Mouse (Mus musculus) hindbrain, embryonic 14.5 days (tissue): ENCODE data around the gene Dyrk4. TPM values are rescaled to one million over a fixed set of nuclear protein-coding genes. Genes with fewer than 3 reads are reported as not detected.

Experiments
- ATAC-seq: fragments of 200-750 bp; cut with Nextera tagmentation; 2 replicates; pipeline ENCODE4 v1.8.0; 2017; ENCODE audit warnings: moderate number of reproducible peaks, mild to moderate bottlenecking, moderate TSS enrichment, moderate library complexity; ENCODE audit not compliant: low FRiP score
- DNase-seq: peaks from one replicate; pipeline ENCODE4 v3.0.0-alpha.2; 2015; ENCODE audit warnings: low spot score
- H3K27ac ChIP-seq: fragments of 300-500 bp; sonication (generic); 2 replicates; pipeline ENCODE4 v1.5.1; 2014; ENCODE audit warnings: mild to moderate bottlenecking, moderate library complexity
- H3K27me3 ChIP-seq: fragments of 300-500 bp; sonication (generic); 2 replicates; pipeline ENCODE4 v1.6.1; 2014; ENCODE audit warnings: mild to moderate bottlenecking, low read length, mixed read lengths; ENCODE audit not compliant: control insufficient read depth, insufficient read depth
- H3K36me3 ChIP-seq: fragments of 300-500 bp; sonication (generic); replicated peaks from 2 replicates; pipeline ENCODE4 v1.6.1; 2014; ENCODE audit not compliant: control insufficient read depth, insufficient read depth
- H3K4me1 ChIP-seq: fragments of 300-500 bp; sonication (generic); replicated peaks from 2 replicates; pipeline ENCODE4 v1.6.1; 2014; ENCODE audit warnings: antibody characterized with exemption, low read length, mixed read lengths; ENCODE audit not compliant: control insufficient read depth, insufficient read depth
- H3K4me2 ChIP-seq: fragments of 300-500 bp; sonication (generic); replicated peaks from 2 replicates; pipeline ENCODE4 v1.6.1; 2014; ENCODE audit warnings: mild to moderate bottlenecking, moderate library complexity
- H3K4me3 ChIP-seq: fragments of 300-500 bp; sonication (generic); replicated peaks from 2 replicates; pipeline ENCODE4 v1.5.1; 2014; ENCODE audit warnings: mild to moderate bottlenecking, low read length
- H3K9ac ChIP-seq: fragments of 300-500 bp; sonication (generic); 2 replicates; pipeline ENCODE4 v1.6.1; 2014
- H3K9me3 ChIP-seq: fragments of 300-500 bp; sonication (generic); 2 replicates; pipeline ENCODE4 v1.6.1; 2016; ENCODE audit warnings: low read length; ENCODE audit not compliant: control insufficient read depth
- WGBS: fragments of 180-500 bp; shearing (Covaris S2); extraction: QIAGEN DNeasy Blood & Tissue Kit; methylation state at CpG from one replicate; pipeline ENCODE4 v1.1.7; 2014; 5-methylcytosine and 5-hydroxymethylcytosine counted together
- polyA plus RNA-seq: library from polyadenylated mRNA; unstranded; fragments of >200 nt; fragmentation: Nextera tagmentation; extraction: Ambion mirVana; gene quantifications from 2 replicates; pipeline ENCODE4 v1.2.1, GENCODE M21; 2014

The Dyrk4 gene
- polyA plus RNA-seq, 1 experiment from 2014 or later, result 0.09 TPM

DNA sequence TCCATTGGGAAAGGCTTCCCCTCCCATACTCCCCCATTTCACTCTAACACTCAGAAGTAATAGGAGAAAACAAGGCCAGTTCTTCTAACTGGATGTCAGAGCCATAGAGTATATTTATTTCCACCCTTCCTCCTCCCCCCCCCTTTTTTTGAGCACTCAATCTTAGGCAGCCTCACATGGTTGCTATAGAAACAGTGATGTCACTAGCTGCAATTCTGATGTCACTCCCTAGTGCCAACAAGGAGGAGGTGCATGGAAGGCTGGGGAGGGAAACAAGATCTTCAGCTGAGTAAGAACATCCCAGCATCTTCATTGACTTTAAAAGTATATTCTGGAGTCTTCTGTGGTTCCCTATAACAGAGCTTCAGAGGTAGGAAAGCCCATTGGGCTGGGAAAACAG lies 68.8 kb downstream of the Dyrk4 start, which contains the start of gene Akap3:
Gene Akap3, plus strand, starts transcription at position 218 of the 400 bp plus-strand sequence.
- Histone ChIP-seq H3K4me1 (peaks cover 12% of the 10 kb centered on the region), H3K27me3 (no peaks in the 10 kb centered on the region), H3K9ac (no peak within 1 kb of the TSS), H3K36me3 (no peaks in the 10 kb centered on the region), H3K4me3 (no peak within 1 kb of the TSS), H3K4me2 (no peak within 1 kb of the TSS), H3K27ac (no peak within 1 kb of the TSS), H3K9me3 (no peaks in the 10 kb centered on the region)
- ATAC-seq (no peak), DNase-seq (no peak)

DNA sequence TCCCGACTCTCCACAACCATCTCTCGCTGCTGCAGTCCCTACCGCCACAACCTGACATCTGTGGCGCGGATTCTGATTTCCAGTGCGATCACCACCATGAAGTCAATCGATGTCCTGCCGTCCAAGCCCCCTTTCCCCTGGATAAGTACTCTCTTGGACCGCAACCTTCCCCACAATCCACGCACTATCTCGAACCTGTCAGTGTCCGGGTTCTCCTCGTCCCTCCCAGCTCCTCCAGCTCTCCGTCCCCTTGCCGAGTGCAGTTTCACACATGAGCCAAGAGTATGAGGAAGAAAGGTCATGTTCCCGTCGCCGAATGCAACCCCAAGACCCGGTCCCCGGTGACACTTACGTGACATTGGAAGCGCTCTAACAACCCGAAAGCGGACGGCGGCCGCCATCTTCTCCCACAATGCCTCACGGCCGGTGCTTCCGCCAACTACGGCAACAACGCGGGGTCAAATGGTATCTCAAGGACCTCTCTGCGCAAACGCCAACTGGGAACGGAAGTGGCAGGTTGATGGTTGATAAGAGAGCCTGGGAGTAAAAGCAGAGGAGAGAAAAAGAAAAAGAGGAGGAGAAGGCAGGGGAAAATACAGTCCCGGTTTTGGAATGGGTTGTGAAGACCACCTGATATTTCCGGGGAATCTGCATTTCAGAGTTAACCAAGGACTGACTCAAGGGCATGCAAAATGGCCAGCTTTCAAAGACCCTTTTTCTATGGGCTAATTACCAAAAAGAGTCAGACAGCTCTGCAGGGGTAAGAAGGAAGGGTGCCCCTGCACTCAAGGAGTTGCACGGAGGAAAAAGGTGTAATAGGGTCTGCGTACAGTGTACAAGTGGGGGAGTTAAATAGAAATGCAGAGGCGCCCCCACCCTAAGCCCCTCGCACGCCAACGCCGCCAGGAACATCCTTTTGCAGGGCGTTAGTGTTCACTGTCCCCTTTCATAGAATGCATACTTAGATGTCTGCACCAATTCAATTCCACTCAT lies 72.6 kb downstream of the Dyrk4 start, which contains the start of gene Ndufa9:
Gene Ndufa9, minus strand, starts transcription at position 425 of the 993 bp plus-strand sequence.
- H3K9me3 ChIP-seq, result no peaks in the 10 kb centered on the region
- ATAC-seq (peak; percentile 88), DNase-seq (peak; percentile 94)
- peak within 1 kb of the TSS; percentile 84 for H3K9ac ChIP-seq
- H3K4me3 ChIP-seq, result peak within 1 kb of the TSS; percentile 82
- no peaks in the 10 kb centered on the region for H3K27me3 ChIP-seq
- H3K4me2 ChIP-seq, result peak within 1 kb of the TSS; percentile 88
- peaks cover 19% of the 10 kb centered on the region for H3K4me1 ChIP-seq
- peaks cover 7% of the 10 kb centered on the region for H3K36me3 ChIP-seq
- H3K27ac ChIP-seq, result peak within 1 kb of the TSS; percentile 76
- WGBS, result 7% methylated on average over 46 of the region's 46 CpGs

DNA sequence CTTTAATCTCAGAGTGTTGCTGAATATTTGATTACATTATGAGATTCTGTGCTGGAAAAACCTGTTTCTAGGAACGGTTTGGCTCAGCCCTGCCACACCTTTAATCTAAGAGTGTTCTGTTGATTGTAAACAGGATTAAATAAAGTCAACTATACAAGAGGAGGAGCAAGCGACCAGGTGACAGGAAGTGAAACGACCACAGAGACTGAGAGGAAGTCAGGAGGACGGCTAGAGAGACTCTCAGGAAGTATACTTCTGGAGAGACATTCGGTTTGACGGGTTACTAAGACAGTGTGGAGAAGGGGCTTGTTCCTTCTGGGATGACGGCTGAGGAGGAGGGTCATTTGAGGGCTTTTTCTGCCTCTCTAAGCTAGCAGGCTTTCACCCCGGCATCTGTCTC lies 85.0 kb downstream of the Dyrk4 start:
- H3K4me2 ChIP-seq, result no peak overlapping the region
- H3K9me3 ChIP-seq, result no peaks in the 10 kb centered on the region
- 88% methylated on average over 8 of the region's 8 CpGs for WGBS
- no peak overlapping the region for H3K27ac ChIP-seq
- H3K4me3 ChIP-seq, result no peak overlapping the region
- H3K9ac ChIP-seq, result no peak overlapping the region
- peaks cover 99% of the 10 kb centered on the region for H3K36me3 ChIP-seq
- no peaks in the 10 kb centered on the region for H3K27me3 ChIP-seq
- no peaks in the 10 kb centered on the region for H3K4me1 ChIP-seq
- no peak for ATAC-seq
- DNase-seq, result no peak

Other genes with a start within 250 kb of the Dyrk4 start
- 18.5 and 22.9 TPM in 2 replicates for gene Kcna6, start 181.2 kb downstream of the Dyrk4 start, polyA plus RNA-seq
- 188 and 195 TPM in 2 replicates for gene Ndufa9, start 72.7 kb downstream of the Dyrk4 start, polyA plus RNA-seq
- gene Akap3, start 68.7 kb downstream of the Dyrk4 start, polyA plus RNA-seq, result 0.09 and 0.19 TPM in 2 replicates
- gene Rad51ap1, start 17.7 kb upstream of the Dyrk4 start, polyA plus RNA-seq, result 15.3 and 17.6 TPM in 2 replicates
- 32.5 and 35.4 TPM in 2 replicates for gene D6Wsu163e, start 18.1 kb upstream of the Dyrk4 start, polyA plus RNA-seq
- gene Fgf6, start 93.7 kb upstream of the Dyrk4 start, polyA plus RNA-seq, result not detected in 2 replicates
- gene Fgf23, start 151.1 kb upstream of the Dyrk4 start, polyA plus RNA-seq, result 0.11 and 0.18 TPM in 2 replicates
- 6.5 and 6.9 TPM in 2 replicates for gene Tigar, start 187.7 kb upstream of the Dyrk4 start, polyA plus RNA-seq
- gene Ccnd2, start 230.4 kb upstream of the Dyrk4 start, polyA plus RNA-seq, result 163 and 239 TPM in 2 replicates